Mouse (Mus musculus): ENCODE results near the gene Reg4. TPM values are rescaled to one million over a fixed set of nuclear protein-coding genes. Genes with fewer than 3 reads are reported as not detected.

Gene Reg4
- total and polyA plus RNA-seq, 3 experiments = not detected

DNA sequence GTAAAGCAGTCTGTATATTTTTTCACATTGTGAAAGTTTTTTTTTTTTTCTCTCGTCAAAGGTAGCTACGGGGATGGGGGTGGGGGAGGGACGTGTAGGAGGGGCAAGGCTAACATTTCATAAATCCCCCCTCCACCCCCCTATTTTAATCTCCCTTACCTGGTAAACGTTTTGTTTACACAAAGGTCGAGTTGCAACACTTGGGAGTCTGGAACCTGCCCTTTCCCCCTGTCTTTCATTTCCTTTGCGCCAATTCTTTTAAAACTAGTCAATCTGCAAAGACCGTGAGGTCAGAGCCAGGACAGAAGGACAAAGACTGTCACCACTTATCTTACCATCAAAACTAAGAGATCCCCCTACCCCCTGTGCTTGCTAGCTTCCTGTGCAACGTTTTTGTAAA is 23.9 kb downstream of the Reg4 start:
- Histone ChIP-seq H3K9me3 (replicated peaks; ENCODE audit: low read length) (no peaks in the 10 kb centered on the region), H3K9ac (ENCODE audit: insufficient read depth, low read depth) (no peak overlapping the region), H3K27ac (ENCODE audit: insufficient read depth, low read depth) (no peak overlapping the region), H3K4me3 (replicated peaks in 1 of 3; ENCODE audit: low read depth in 2 of 3, low read length in 2 of 3, poor library complexity in 1 of 3) (no peak overlapping the region), H3K79me2 (replicated peaks; ENCODE audit: control insufficient read depth, extremely low read depth, insufficient read depth, poor library complexity, severe bottlenecking) (no peaks in the 10 kb centered on the region), H3K27me3 (replicated peaks) (no peaks in the 10 kb centered on the region), H3K4me1 (ENCODE audit: control insufficient read depth in 1 of 2, insufficient read depth in 2 of 2) (no peaks in the 10 kb centered on the region), H3K4me2 (ENCODE audit: insufficient read depth, low read depth, poor library complexity, severe bottlenecking) (peak overlapping the region; percentile 40; the same call in 1 of the 2 replicates), H3K36me3 (replicated peaks in 1 of 2; ENCODE audit: control insufficient read depth in 1 of 2, insufficient read depth in 1 of 2, low read length in 1 of 2) (no peaks in the 10 kb centered on the region)
- TF ChIP-seq EP300 (IDR thresholded peaks at IDR 0.05; ENCODE audit: low read length) (no peak), IRF4 (IDR thresholded peaks at IDR 0.05; ENCODE audit: low read depth, low read length) (no peak)
- dilution Hi-C loops (cut with MboI; ENCODE audit: extremely low pct_ligation_motif_present, extremely low pct_unique_long_range_greater_than_20kb, low sequenced_read_pairs) (no loop called here), in situ Hi-C loops (cut with MboI; ENCODE audit: low pct_ligation_motif_present, low pct_unique_long_range_greater_than_20kb, low sequenced_read_pairs) (no loop called here)
- no peak for DNase-seq (ENCODE audit: extremely low read depth)

DNA sequence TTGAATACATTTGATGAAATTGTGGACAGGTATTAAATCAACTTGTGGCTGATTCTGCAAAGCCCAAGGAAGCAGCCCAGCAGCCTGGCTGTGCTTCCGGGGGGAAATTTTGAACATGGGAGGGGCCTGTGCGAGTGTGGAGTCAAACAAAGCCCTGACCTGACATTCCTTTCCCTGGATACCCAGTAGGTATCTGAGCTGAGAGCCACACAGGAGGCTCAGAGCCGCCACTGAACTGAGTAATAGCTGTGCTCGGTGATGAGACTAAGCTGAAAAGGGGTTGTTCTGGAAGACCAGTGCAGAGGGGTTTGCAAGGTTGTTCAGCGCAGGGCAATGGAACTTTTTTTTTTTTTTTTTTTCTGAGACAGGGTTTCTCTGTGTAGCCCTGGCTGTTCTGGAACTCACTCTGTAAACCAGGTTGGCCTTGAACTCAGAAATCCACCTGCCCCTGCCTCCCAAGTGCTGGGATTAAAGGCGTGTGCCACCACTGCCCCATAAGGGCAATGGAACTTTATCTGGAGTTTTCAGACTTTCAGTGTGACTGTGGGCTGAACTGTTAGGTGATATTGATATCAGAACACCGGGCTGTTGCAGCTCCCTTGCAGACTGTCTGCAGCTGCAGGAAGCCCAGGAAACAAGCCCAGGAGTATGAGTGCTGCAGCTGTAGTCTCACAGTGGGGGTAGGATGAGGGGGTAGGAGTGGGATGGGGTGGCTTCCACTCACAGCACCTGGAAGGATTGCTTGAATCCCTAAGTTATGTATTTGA is 25.2 kb downstream of the Reg4 start:
- DNase-seq (ENCODE audit: extremely low read depth) = no peak
- H3K9ac ChIP-seq (ENCODE audit: insufficient read depth, low read depth) = no peak overlapping the region
- in situ Hi-C loops (cut with MboI; ENCODE audit: low pct_ligation_motif_present, low pct_unique_long_range_greater_than_20kb, low sequenced_read_pairs) (no loop called here), dilution Hi-C loops (cut with MboI; ENCODE audit: extremely low pct_ligation_motif_present, extremely low pct_unique_long_range_greater_than_20kb, low sequenced_read_pairs) (no loop called here)
- H3K79me2 ChIP-seq (replicated peaks; ENCODE audit: control insufficient read depth, extremely low read depth, insufficient read depth, poor library complexity, severe bottlenecking) = no peaks in the 10 kb centered on the region
- H3K4me1 ChIP-seq (ENCODE audit: control insufficient read depth in 1 of 2, insufficient read depth in 2 of 2) = no peaks in the 10 kb centered on the region
- no peaks in the 10 kb centered on the region for H3K9me3 ChIP-seq (replicated peaks; ENCODE audit: low read length)
- H3K36me3 ChIP-seq (replicated peaks in 1 of 2; ENCODE audit: control insufficient read depth in 1 of 2, insufficient read depth in 1 of 2, low read length in 1 of 2) = no peaks in the 10 kb centered on the region
- no peak overlapping the region for H3K4me2 ChIP-seq (ENCODE audit: insufficient read depth, low read depth, poor library complexity, severe bottlenecking)
- H3K27me3 ChIP-seq (replicated peaks) = no peaks in the 10 kb centered on the region
- no peak for TF ChIP-seq CTCF (conservative IDR thresholded peaks at IDR 0.05 in 1 of 2, IDR thresholded peaks at IDR 0.05 in 1 of 2; ENCODE audit: low read depth in 2 of 2, low read length in 2 of 2)
- TF ChIP-seq MAX (IDR thresholded peaks at IDR 0.05; ENCODE audit: low read length) = no peak
- no peak for TF ChIP-seq MEF2A (IDR thresholded peaks at IDR 0.05; ENCODE audit: borderline replicate concordance, low read depth, low read length)
- TF ChIP-seq JUND (conservative IDR thresholded peaks at IDR 0.05; ENCODE audit: low read depth, low read length) = no peak
- no peak overlapping the region for H3K4me3 ChIP-seq (replicated peaks in 1 of 3; ENCODE audit: low read depth in 2 of 3, low read length in 2 of 3, poor library complexity in 1 of 3)
- H3K27ac ChIP-seq (ENCODE audit: insufficient read depth, low read depth) = no peak overlapping the region

GRCm38 (mm10) chr3:98249378-98249777 is 27.4 kb downstream of the Reg4 start:
- Histone ChIP-seq H3K36me3 (replicated peaks in 1 of 2; ENCODE audit: control insufficient read depth in 1 of 2, insufficient read depth in 1 of 2, low read length in 1 of 2) (no peaks in the 10 kb centered on the region), H3K4me1 (ENCODE audit: control insufficient read depth in 1 of 2, insufficient read depth in 2 of 2) (peaks cover 0 to 4% of the 10 kb centered on the region in 2 experiments; a peak in 2 of 4 replicates), H3K79me2 (replicated peaks; ENCODE audit: control insufficient read depth, extremely low read depth, insufficient read depth, poor library complexity, severe bottlenecking) (no peaks in the 10 kb centered on the region), H3K27me3 (replicated peaks) (no peaks in the 10 kb centered on the region), H3K4me3 (replicated peaks in 1 of 3; ENCODE audit: low read depth in 2 of 3, low read length in 2 of 3, poor library complexity in 1 of 3) (no peak overlapping the region), H3K9me3 (replicated peaks; ENCODE audit: low read length) (no peaks in the 10 kb centered on the region), H3K4me2 (ENCODE audit: insufficient read depth, low read depth, poor library complexity, severe bottlenecking) (no peak overlapping the region), H3K9ac (ENCODE audit: insufficient read depth, low read depth) (no peak overlapping the region), H3K27ac (ENCODE audit: insufficient read depth, low read depth) (no peak overlapping the region)
- dilution Hi-C loops (cut with MboI; ENCODE audit: extremely low pct_ligation_motif_present, extremely low pct_unique_long_range_greater_than_20kb, low sequenced_read_pairs) = no loop called here
- TF ChIP-seq USF2 (conservative IDR thresholded peaks at IDR 0.05; ENCODE audit: low read depth, low read length) = no peak
- no peak for TF ChIP-seq POLR2AphosphoS2 (IDR thresholded peaks at IDR 0.05; ENCODE audit: low read depth, low read length)
- TF ChIP-seq POLR2A (IDR thresholded peaks at IDR 0.05; ENCODE audit: low read depth, low read length) = no peak
- no peak for TF ChIP-seq MXI1 (IDR thresholded peaks at IDR 0.05; ENCODE audit: low read depth, low read length)
- TF ChIP-seq HCFC1 (IDR thresholded peaks at IDR 0.05; ENCODE audit: low read depth, low read length) = no peak
- no peak for DNase-seq (ENCODE audit: extremely low read depth)
- in situ Hi-C loops (cut with MboI; ENCODE audit: low pct_ligation_motif_present, low pct_unique_long_range_greater_than_20kb, low sequenced_read_pairs) = no loop called here

All from CH12.LX (cell line).